ENCODE assay signal across 16 mouse cellular contexts in the genomic region with DNA sequence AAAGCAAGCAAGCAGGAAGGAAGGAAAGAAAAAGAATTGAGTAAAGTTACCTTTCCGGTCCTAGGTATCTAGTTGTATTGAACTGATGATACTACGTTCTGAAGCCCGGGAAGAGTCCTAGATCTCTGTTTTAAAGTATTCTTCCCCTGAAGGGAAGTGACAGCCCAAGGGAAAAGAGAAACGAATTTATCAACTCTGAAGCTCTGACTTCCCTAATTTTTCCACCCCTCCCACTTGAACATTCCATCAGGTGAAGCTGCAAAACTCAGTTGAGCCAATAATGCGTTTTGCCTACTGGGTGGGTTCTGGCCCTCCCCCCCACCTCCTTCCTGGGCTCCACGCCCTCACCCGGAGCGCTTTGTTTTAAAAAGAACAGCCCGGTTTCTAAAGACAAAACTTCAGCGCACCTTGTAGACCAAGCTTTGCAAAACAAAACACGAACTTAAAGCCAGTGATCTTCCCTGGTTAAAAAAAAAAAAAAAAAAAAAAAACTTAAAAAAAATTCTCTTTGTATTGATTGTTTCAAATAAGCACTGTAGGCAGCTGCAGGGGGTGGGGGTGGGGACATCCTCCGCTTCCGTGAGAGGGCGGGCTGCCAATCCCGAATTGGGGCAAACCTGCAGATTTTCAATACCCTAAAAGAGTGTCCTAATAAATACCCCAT. TPM values are rescaled to one million over a fixed set of nuclear protein-coding genes. Genes with fewer than 3 reads are reported as not detected.
DNase-seq lines count a peak whose midpoint lies in the region; ATAC-seq and TF ChIP-seq lines count a peak whose summit lies in the region.
"Had no signal": no experiment of that assay in that cellular context is flagged by ENCODE, and none has a peak within 500 bp of the region (broad histone marks: within the 10 kb centered on the region; RNA-seq: fewer than 3 reads in every experiment).

No protein-coding gene starts in this region.

- no peak for DNase-seq in gastrocnemius, adult 2 months
- no peak for DNase-seq in gastrocnemius, postnatal 36 days
- peak; percentile 32 for DNase-seq in limb, embryonic 11.5 days (ENCODE audit: low spot score)
- no peak for DNase-seq in limb, embryonic 10.5 days (ENCODE audit: low spot score)
- DNase-seq in ZHBTc4 (ENCODE audit: low read depth, low spot score): peak; percentile 96
- no peak for DNase-seq in liver, embryonic 13.5 days
- no peak for DNase-seq in gastrocnemius, postnatal 14 days
- DNase-seq: cerebellum, adult 18-20 months; kidney, adult 9 months; lung, adult 18-20 months; right cerebral cortex, postnatal 4 days; thymus, adult 2 months had no signal

- no peak overlapping the region for H3K27ac ChIP-seq in gastrocnemius, adult 2 months
- no peak overlapping the region for H3K27ac ChIP-seq in limb, embryonic 11.5 days (replicated peaks; ENCODE audit: low read depth, low read length)
- no peak overlapping the region for H3K27ac ChIP-seq in limb, embryonic 10.5 days
- H3K27ac ChIP-seq in liver, embryonic 13.5 days: no peak overlapping the region
- no peak overlapping the region for H3K27ac ChIP-seq in forebrain, embryonic 15.5 days (replicated peaks)
- H3K27ac ChIP-seq: embryonic facial prominence, embryonic 12.5 days had no signal

- intact Hi-C loops in gastrocnemius, adult 2 months (cut with DNase I): no loop called here
- intact Hi-C loops in gastrocnemius, postnatal 36 days (cut with DNase I): no loop called here
- intact Hi-C loops in gastrocnemius, postnatal 14 days (cut with DNase I; ENCODE audit: low total_unique reads): no loop called here

- peaks cover 8% of the 10 kb centered on the region; the same call in 1 of the 2 replicates for H3K4me1 ChIP-seq in limb, embryonic 11.5 days (ENCODE audit: control insufficient read depth, insufficient read depth, low read length)
- peaks cover 56% of the 10 kb centered on the region for H3K4me1 ChIP-seq in limb, embryonic 10.5 days
- peaks cover 9% of the 10 kb centered on the region; the same call in 1 of the 2 replicates for H3K4me1 ChIP-seq in liver, embryonic 13.5 days (replicated peaks)
- peaks cover 31% of the 10 kb centered on the region for H3K4me1 ChIP-seq in forebrain, embryonic 15.5 days

- H3K4me2 ChIP-seq in limb, embryonic 11.5 days (ENCODE audit: low read depth, severe bottlenecking): no peak overlapping the region
- H3K4me2 ChIP-seq in liver, embryonic 13.5 days: peak overlapping the region; percentile 63
- no peak overlapping the region for H3K4me2 ChIP-seq in forebrain, embryonic 15.5 days (replicated peaks)

- no peak for ATAC-seq in limb, embryonic 11.5 days (ENCODE audit: insufficient number of reproducible peaks, low FRiP score, low TSS enrichment, low read depth)
- ATAC-seq in liver, embryonic 13.5 days (ENCODE audit: low read depth): no peak
- ATAC-seq in forebrain, embryonic 15.5 days (replicated peaks): no peak
- ATAC-seq: midbrain, embryonic 16.5 days had no signal

- no peak overlapping the region for H3K9ac ChIP-seq in limb, embryonic 11.5 days (ENCODE audit: low read length)
- no peak overlapping the region for H3K9ac ChIP-seq in liver, embryonic 13.5 days
- no peak overlapping the region for H3K9ac ChIP-seq in forebrain, embryonic 15.5 days (replicated peaks)

- 2% methylated on average over 15 of the region's 15 CpGs for WGBS in limb, embryonic 11.5 days
- WGBS in limb, embryonic 10.5 days: 1% methylated on average over 15 of the region's 15 CpGs
- WGBS in liver, embryonic 13.5 days (ENCODE audit: insufficient replicate concordance): 2% methylated on average over 15 of the region's 15 CpGs
- 2% methylated on average over 15 of the region's 15 CpGs for WGBS in forebrain, embryonic 15.5 days

- peak overlapping the region; percentile 61 for H3K4me3 ChIP-seq in gastrocnemius, adult 2 months
- H3K4me3 ChIP-seq in limb, embryonic 11.5 days (ENCODE audit: low read depth, low read length): no peak overlapping the region
- H3K4me3 ChIP-seq in limb, embryonic 10.5 days: no peak overlapping the region; the same call in 1 of the 2 replicates
- peak overlapping the region; percentile 47; the same call in 1 of the 2 replicates for H3K4me3 ChIP-seq in liver, embryonic 13.5 days (replicated peaks)
- H3K4me3 ChIP-seq in forebrain, embryonic 15.5 days: no peak overlapping the region

- no peaks in the 10 kb centered on the region for H3K9me3 ChIP-seq in limb, embryonic 11.5 days (ENCODE audit: control insufficient read depth, low read length)
- peaks cover 3% of the 10 kb centered on the region; the same call in 1 of the 2 replicates for H3K9me3 ChIP-seq in limb, embryonic 10.5 days (replicated peaks)
- H3K9me3 ChIP-seq in liver, embryonic 13.5 days (replicated peaks): no peaks in the 10 kb centered on the region
- no peaks in the 10 kb centered on the region for H3K9me3 ChIP-seq in forebrain, embryonic 15.5 days
- H3K9me3 ChIP-seq: embryonic facial prominence, embryonic 12.5 days had no signal

- H3K36me3 ChIP-seq in limb, embryonic 11.5 days (ENCODE audit: control insufficient read depth, insufficient read depth, low read length): no peaks in the 10 kb centered on the region
- no peaks in the 10 kb centered on the region for H3K36me3 ChIP-seq in limb, embryonic 10.5 days
- no peaks in the 10 kb centered on the region for H3K36me3 ChIP-seq in liver, embryonic 13.5 days
- no peaks in the 10 kb centered on the region for H3K36me3 ChIP-seq in forebrain, embryonic 15.5 days
- H3K36me3 ChIP-seq: embryonic facial prominence, embryonic 12.5 days had no signal

- peaks cover 51% of the 10 kb centered on the region for H3K27me3 ChIP-seq in limb, embryonic 11.5 days (ENCODE audit: control insufficient read depth, insufficient read depth, low read length)
- H3K27me3 ChIP-seq in limb, embryonic 10.5 days (ENCODE audit: low read depth, poor library complexity, severe bottlenecking): peaks cover 98% of the 10 kb centered on the region
- H3K27me3 ChIP-seq in liver, embryonic 13.5 days: peaks cover 91% of the 10 kb centered on the region
- peaks cover 88% of the 10 kb centered on the region for H3K27me3 ChIP-seq in forebrain, embryonic 15.5 days

- no peak for TF ChIP-seq CTCF in gastrocnemius, adult 2 months (IDR thresholded peaks at IDR 0.05)

RNA-seq across cellular contexts. Expression of a gene that starts 6.7 kb away (rescaled TPM):
- total RNA-seq in gastrocnemius, adult 2 months (2021): under 1 TPM; 0.11 to 0.26 TPM
- total RNA-seq in gastrocnemius, postnatal 36 days (2021): under 1 TPM; 0.18 to 0.37 TPM
- 0.09 and 0.28 TPM in 2 replicates for polyA plus RNA-seq in limb, embryonic 11.5 days (2014; fragmentation: Nextera tagmentation; extraction: Ambion mirVana)
- 0.30 and 0.40 TPM in 2 replicates for polyA plus RNA-seq in limb, embryonic 10.5 days (2016; fragmentation: Nextera tagmentation; extraction: Ambion mirVana)
- polyA plus RNA-seq in liver, embryonic 13.5 days (2015; fragmentation: Nextera tagmentation; extraction: Ambion mirVana): 1.4 and 2.6 TPM in 2 replicates
- polyA plus RNA-seq in forebrain, embryonic 15.5 days (2015; fragmentation: Nextera tagmentation; extraction: Ambion mirVana): 0.17 and 0.42 TPM in 2 replicates
- 1 to 10 TPM; 1.6 to 2.6 TPM for total RNA-seq in gastrocnemius, postnatal 14 days (2021)
- total RNA-seq: layer of hippocampus, postnatal 25 days had no signal

Comparison
In these comparisons a context has a peak if more than half of its experiments do, and no peak if none do; other contexts are left out.
1. DNase-seq: peak in limb, embryonic 11.5 days (single experiment) and ZHBTc4 (single experiment); none in gastrocnemius, adult 2 months (single experiment), gastrocnemius, postnatal 36 days (0 of 2), limb, embryonic 10.5 days (single experiment), liver, embryonic 13.5 days (single experiment) and gastrocnemius, postnatal 14 days (single experiment).
2. H3K4me3 ChIP-seq: peak in gastrocnemius, adult 2 months (single experiment) and liver, embryonic 13.5 days (single experiment); none in limb, embryonic 11.5 days (single experiment), limb, embryonic 10.5 days (single experiment) and forebrain, embryonic 15.5 days (single experiment).